Mouse (Mus musculus) stomach, embryonic 15.5 days (tissue): ENCODE data around the gene Tmem214. TPM values are rescaled to one million over a fixed set of nuclear protein-coding genes. Genes with fewer than 3 reads are reported as not detected.
A peak's percentile ranks its signal among the peaks of the same experiment; 100 is the strongest.

Experiments used
- ATAC-seq: fragments of 200-750 bp; cut with Nextera tagmentation; 2 replicates; pipeline ENCODE4 v1.8.0; 2017; ENCODE audit warnings: low read depth, moderate number of reproducible peaks, moderate TSS enrichment; ENCODE audit not compliant: insufficient read depth, low FRiP score
- H3K27ac ChIP-seq: fragments of 300-500 bp; sonication (generic); 2 replicates; pipeline ENCODE4 v1.5.1; 2015; ENCODE audit warnings: mild to moderate bottlenecking, inconsistent platforms
- H3K27me3 ChIP-seq: fragments of 300-500 bp; sonication (generic); replicated peaks from 2 replicates; pipeline ENCODE4 v1.6.1; 2015; ENCODE audit warnings: inconsistent platforms
- H3K36me3 ChIP-seq: fragments of 300-500 bp; sonication (generic); 2 replicates; pipeline ENCODE4 v1.6.1; 2015; ENCODE audit warnings: inconsistent platforms
- H3K4me1 ChIP-seq: fragments of 300-500 bp; sonication (generic); 2 replicates; pipeline ENCODE4 v1.6.1; 2015; ENCODE audit warnings: inconsistent platforms
- H3K4me2 ChIP-seq: fragments of 300-500 bp; sonication (generic); 2 replicates; pipeline ENCODE4 v1.6.1; 2015; ENCODE audit warnings: mild to moderate bottlenecking, inconsistent platforms
- H3K4me3 ChIP-seq: fragments of 300-500 bp; sonication (generic); replicated peaks from 2 replicates; pipeline ENCODE4 v1.5.1; 2015; ENCODE audit warnings: inconsistent platforms
- H3K9ac ChIP-seq: fragments of 300-500 bp; sonication (generic); 2 replicates; pipeline ENCODE4 v1.6.1; 2015; ENCODE audit warnings: inconsistent platforms
- H3K9me3 ChIP-seq: fragments of 300-500 bp; sonication (generic); 2 replicates; pipeline ENCODE4 v1.6.1; 2016; ENCODE audit warnings: inconsistent platforms
- WGBS: fragments of 180-500 bp; shearing (Covaris S2); methylation state at CpG from one replicate; pipeline ENCODE4 v1.1.7; 2015; 5-methylcytosine and 5-hydroxymethylcytosine counted together
- polyA plus RNA-seq: library from polyadenylated mRNA; unstranded; fragments of >200 nt; fragmentation: Nextera tagmentation; extraction: Ambion mirVana; gene quantifications from 2 replicates; pipeline ENCODE4 v1.2.1, GENCODE M21; 2015

The Tmem214 gene
- 86.3 and 94.0 TPM in 2 replicates for polyA plus RNA-seq

- WGBS: 93% methylated on average over 3 of the region's 3 CpGs
Measured at GRCm38 (mm10) chr5:30867712-30868111, at the start of gene Tmem214. Gene Tmem214, plus strand, starts transcription at chr5:30868012.

GRCm38 (mm10) chr5:30818758-30819309, 49.0 kb upstream of the Tmem214 start:
- H3K4me1 ChIP-seq: peaks cover 19% of the 10 kb centered on the region
- H3K27ac ChIP-seq: no peak overlapping the region
- H3K36me3 ChIP-seq: no peaks in the 10 kb centered on the region
- H3K4me2 ChIP-seq: no peak overlapping the region
- H3K4me3 ChIP-seq: no peak overlapping the region
- H3K27me3 ChIP-seq: no peaks in the 10 kb centered on the region
- 84% methylated on average over 8 of the region's 8 CpGs for WGBS
- no peak for ATAC-seq
- no peaks in the 10 kb centered on the region for H3K9me3 ChIP-seq
- no peak overlapping the region for H3K9ac ChIP-seq

More at GRCm38 (mm10) chr5:30867712-30868111, at the start of gene Tmem214:
- peak within 1 kb of the TSS; percentile 12; the same call in 1 of the 2 replicates for H3K27ac ChIP-seq
- H3K9ac ChIP-seq: no peak within 1 kb of the TSS
- no peak within 1 kb of the TSS; the same call in 1 of the 2 replicates for H3K4me3 ChIP-seq
- H3K27me3 ChIP-seq: no peaks in the 10 kb centered on the region
- peaks cover 18% of the 10 kb centered on the region for H3K36me3 ChIP-seq
- H3K4me2 ChIP-seq: no peak within 1 kb of the TSS
- H3K4me1 ChIP-seq: peaks cover 25% of the 10 kb centered on the region
- no peak for ATAC-seq
- H3K9me3 ChIP-seq: no peaks in the 10 kb centered on the region

- Histone ChIP-seq H3K27ac (no peak overlapping the region), H3K4me1 (no peaks in the 10 kb centered on the region), H3K9me3 (no peaks in the 10 kb centered on the region), H3K27me3 (no peaks in the 10 kb centered on the region), H3K36me3 (no peaks in the 10 kb centered on the region), H3K4me2 (no peak overlapping the region), H3K4me3 (no peak overlapping the region), H3K9ac (no peak overlapping the region)
- WGBS: 75% methylated on average over 5 of the region's 5 CpGs
- no peak for ATAC-seq
Measured at GRCm38 (mm10) chr5:30822689-30823088, 45.1 kb upstream of the Tmem214 start.

GRCm38 (mm10) chr5:30823091-30823490, 44.7 kb upstream of the Tmem214 start:
- WGBS: 88% methylated on average over 3 of the region's 3 CpGs
- H3K4me1 ChIP-seq: no peaks in the 10 kb centered on the region
- ATAC-seq: no peak

GRCm38 (mm10) chr5:30824124-30824988, 43.5 kb upstream of the Tmem214 start:
- no peak overlapping the region for H3K4me3 ChIP-seq
- H3K9me3 ChIP-seq: no peaks in the 10 kb centered on the region
- no peaks in the 10 kb centered on the region for H3K4me1 ChIP-seq
- no peak overlapping the region for H3K27ac ChIP-seq
- H3K4me2 ChIP-seq: no peak overlapping the region
- H3K9ac ChIP-seq: no peak overlapping the region
- no peaks in the 10 kb centered on the region for H3K36me3 ChIP-seq
- no peaks in the 10 kb centered on the region for H3K27me3 ChIP-seq
- ATAC-seq: no peak
- WGBS: 86% methylated on average over 11 of the region's 11 CpGs

More at GRCm38 (mm10) chr5:30823091-30823490, 44.7 kb upstream of the Tmem214 start:
- Histone ChIP-seq H3K4me3 (no peak overlapping the region), H3K27ac (no peak overlapping the region), H3K9ac (no peak overlapping the region), H3K36me3 (no peaks in the 10 kb centered on the region), H3K4me2 (no peak overlapping the region), H3K27me3 (no peaks in the 10 kb centered on the region), H3K9me3 (no peaks in the 10 kb centered on the region)

GRCm38 (mm10) chr5:30825166-30825565, 42.6 kb upstream of the Tmem214 start:
- 64% methylated on average over 10 of the region's 10 CpGs for WGBS
- no peak overlapping the region for H3K4me2 ChIP-seq
- no peaks in the 10 kb centered on the region for H3K27me3 ChIP-seq
- H3K27ac ChIP-seq: no peak overlapping the region
- no peaks in the 10 kb centered on the region for H3K36me3 ChIP-seq
- no peaks in the 10 kb centered on the region for H3K9me3 ChIP-seq
- H3K4me1 ChIP-seq: no peaks in the 10 kb centered on the region
- ATAC-seq: no peak
- no peak overlapping the region for H3K9ac ChIP-seq
- no peak overlapping the region for H3K4me3 ChIP-seq

GRCm38 (mm10) chr5:30825821-30826220, 42.0 kb upstream of the Tmem214 start:
- WGBS: 65% methylated on average over 6 of the region's 6 CpGs
- H3K9me3 ChIP-seq: no peaks in the 10 kb centered on the region
- H3K4me2 ChIP-seq: no peak overlapping the region
- no peaks in the 10 kb centered on the region for H3K36me3 ChIP-seq
- H3K4me3 ChIP-seq: no peak overlapping the region
- H3K27me3 ChIP-seq: no peaks in the 10 kb centered on the region
- no peak for ATAC-seq
- no peaks in the 10 kb centered on the region for H3K4me1 ChIP-seq
- H3K27ac ChIP-seq: no peak overlapping the region
- no peak overlapping the region for H3K9ac ChIP-seq

- Histone ChIP-seq H3K9me3 (no peaks in the 10 kb centered on the region), H3K27me3 (no peaks in the 10 kb centered on the region), H3K4me1 (no peaks in the 10 kb centered on the region), H3K9ac (no peak overlapping the region), H3K4me3 (no peak overlapping the region), H3K4me2 (no peak overlapping the region), H3K36me3 (no peaks in the 10 kb centered on the region), H3K27ac (no peak overlapping the region)
- WGBS: 87% methylated on average over 3 of the region's 3 CpGs
- ATAC-seq: no peak
Measured at GRCm38 (mm10) chr5:30833416-30833815, 34.4 kb upstream of the Tmem214 start.

GRCm38 (mm10) chr5:30839731-30840130, 28.1 kb upstream of the Tmem214 start:
- Histone ChIP-seq H3K9me3 (no peaks in the 10 kb centered on the region), H3K4me1 (no peaks in the 10 kb centered on the region), H3K27me3 (no peaks in the 10 kb centered on the region), H3K36me3 (no peaks in the 10 kb centered on the region), H3K27ac (no peak overlapping the region), H3K9ac (no peak overlapping the region), H3K4me3 (no peak overlapping the region), H3K4me2 (no peak overlapping the region)
- no peak for ATAC-seq
- WGBS: 69% methylated on average over 2 of the region's 2 CpGs

- Histone ChIP-seq H3K36me3 (no peaks in the 10 kb centered on the region), H3K9me3 (no peaks in the 10 kb centered on the region), H3K4me3 (no peak overlapping the region), H3K4me1 (no peaks in the 10 kb centered on the region), H3K27me3 (no peaks in the 10 kb centered on the region), H3K27ac (no peak overlapping the region), H3K9ac (no peak overlapping the region), H3K4me2 (no peak overlapping the region)
- ATAC-seq: no peak
- 47% methylated on average over 3 of the region's 3 CpGs for WGBS
Measured at GRCm38 (mm10) chr5:30841896-30842295, 25.9 kb upstream of the Tmem214 start.

- Histone ChIP-seq H3K4me3 (no peak overlapping the region), H3K27ac (peak overlapping the region; percentile 68), H3K9ac (no peak overlapping the region), H3K9me3 (no peaks in the 10 kb centered on the region), H3K4me1 (peaks cover 4% of the 10 kb centered on the region; the same call in 1 of the 2 replicates), H3K27me3 (no peaks in the 10 kb centered on the region), H3K4me2 (no peak overlapping the region), H3K36me3 (no peaks in the 10 kb centered on the region)
- WGBS: 47% methylated on average over 6 of the region's 6 CpGs
- ATAC-seq: peak; percentile 89
Measured at GRCm38 (mm10) chr5:30849891-30850555, 17.8 kb upstream of the Tmem214 start.

- WGBS: 54% methylated on average over 2 of the region's 2 CpGs
- H3K36me3 ChIP-seq: no peaks in the 10 kb centered on the region
- no peak overlapping the region for H3K4me2 ChIP-seq
- H3K4me1 ChIP-seq: peaks cover 4% of the 10 kb centered on the region; the same call in 1 of the 2 replicates
- no peak overlapping the region for H3K9ac ChIP-seq
- H3K27me3 ChIP-seq: no peaks in the 10 kb centered on the region
- H3K27ac ChIP-seq: peak overlapping the region; percentile 68
- no peak; the same call in 1 of the 2 replicates for ATAC-seq
- no peaks in the 10 kb centered on the region for H3K9me3 ChIP-seq
- H3K4me3 ChIP-seq: no peak overlapping the region
Measured at GRCm38 (mm10) chr5:30850556-30850925, 17.3 kb upstream of the Tmem214 start.
